Mouse (Mus musculus): ENCODE data around the gene Cercam. TPM values are rescaled to one million over a fixed set of nuclear protein-coding genes. Genes with fewer than 3 reads are reported as not detected.
A peak's percentile ranks its signal among the peaks of the same experiment; 100 is the strongest.

The Cercam gene
- polyA plus RNA-seq (2015; fragmentation: Nextera tagmentation; extraction: Ambion mirVana) = 19.4 and 21.5 TPM in 2 replicates

- H3K27me3 ChIP-seq = no peaks in the 10 kb centered on the region
- no peaks in the 10 kb centered on the region for H3K9me3 ChIP-seq (replicated peaks)
- H3K4me2 ChIP-seq = peak within 1 kb of the TSS; percentile 97
- peak within 1 kb of the TSS; percentile 60 for H3K4me3 ChIP-seq (replicated peaks)
- ATAC-seq (replicated peaks; ENCODE audit: low FRiP score) = peak; percentile 93
- peak within 1 kb of the TSS; percentile 52 for H3K9ac ChIP-seq
- peaks cover 25% of the 10 kb centered on the region for H3K4me1 ChIP-seq
- peak within 1 kb of the TSS; percentile 87 for H3K27ac ChIP-seq
- under 1% methylated on average over 43 of the region's 44 CpGs for WGBS
- no peaks in the 10 kb centered on the region for H3K36me3 ChIP-seq
These were observed at the start of gene Cercam for GRCm38 (mm10) chr2:29868949-29869645. Cercam (plus strand) TSS chr2:29869164.

- Histone ChIP-seq H3K9ac (peak overlapping the region; percentile 62; the same call in 1 of the 2 replicates), H3K4me3 (replicated peaks) (peak overlapping the region; percentile 49), H3K27ac (peak overlapping the region; percentile 99), H3K4me1 (peaks cover 55% of the 10 kb centered on the region), H3K4me2 (peak overlapping the region; percentile 73), H3K9me3 (replicated peaks) (no peaks in the 10 kb centered on the region), H3K36me3 (peaks cover 20% of the 10 kb centered on the region), H3K27me3 (no peaks in the 10 kb centered on the region)
- ATAC-seq (replicated peaks; ENCODE audit: low FRiP score) = no peak
- WGBS = 12% methylated on average over 2 of the region's 2 CpGs
These were observed 49.6 kb upstream of the Cercam start for GRCm38 (mm10) chr2:29819363-29819762.

- ATAC-seq (replicated peaks; ENCODE audit: low FRiP score) = peak; percentile 88
- Histone ChIP-seq H3K36me3 (peaks cover 11% of the 10 kb centered on the region), H3K4me2 (peak within 1 kb of the TSS; percentile 73), H3K9me3 (replicated peaks) (no peaks in the 10 kb centered on the region), H3K27ac (peak within 1 kb of the TSS; percentile 99), H3K27me3 (no peaks in the 10 kb centered on the region), H3K9ac (peak within 1 kb of the TSS; percentile 62), H3K4me3 (replicated peaks) (peak within 1 kb of the TSS; percentile 49), H3K4me1 (peaks cover 55% of the 10 kb centered on the region)
- WGBS = under 1% methylated on average over 35 of the region's 35 CpGs
These were observed 48.7 kb upstream of the Cercam start, which contains the start of gene Urm1 for GRCm38 (mm10) chr2:29820025-29820817. Urm1 (plus strand) TSS chr2:29820075.

GRCm38 (mm10) chr2:29826318-29826925 is 42.5 kb upstream of the Cercam start:
- Histone ChIP-seq H3K4me2 (peak overlapping the region; percentile 85), H3K9ac (peak overlapping the region; percentile 73), H3K9me3 (replicated peaks) (no peaks in the 10 kb centered on the region), H3K27ac (peak overlapping the region; percentile 98), H3K27me3 (no peaks in the 10 kb centered on the region), H3K4me3 (replicated peaks) (peak overlapping the region; percentile 98), H3K36me3 (peaks cover 5% of the 10 kb centered on the region; the same call in 1 of the 2 replicates), H3K4me1 (peaks cover 20% of the 10 kb centered on the region)
- ATAC-seq (replicated peaks; ENCODE audit: low FRiP score) = no peak
- 7% methylated on average over 11 of the region's 11 CpGs for WGBS

- peak overlapping the region; percentile 98 for H3K27ac ChIP-seq
- under 1% methylated on average over 48 of the region's 48 CpGs for WGBS
- H3K9ac ChIP-seq = peak overlapping the region; percentile 91
- peaks cover 20% of the 10 kb centered on the region for H3K4me1 ChIP-seq
- peak overlapping the region; percentile 85 for H3K4me2 ChIP-seq
- ATAC-seq (replicated peaks; ENCODE audit: low FRiP score) = peak; percentile 96
- H3K4me3 ChIP-seq (replicated peaks) = peak overlapping the region; percentile 98
- no peaks in the 10 kb centered on the region for H3K27me3 ChIP-seq
- H3K36me3 ChIP-seq = peaks cover 11% of the 10 kb centered on the region
- no peaks in the 10 kb centered on the region for H3K9me3 ChIP-seq (replicated peaks)
These were observed 41.8 kb upstream of the Cercam start for GRCm38 (mm10) chr2:29826926-29827708.

GRCm38 (mm10) chr2:29827709-29828024 is 41.3 kb upstream of the Cercam start:
- H3K9me3 ChIP-seq (replicated peaks) = no peaks in the 10 kb centered on the region
- no peaks in the 10 kb centered on the region for H3K27me3 ChIP-seq
- peaks cover 20% of the 10 kb centered on the region for H3K4me1 ChIP-seq
- H3K36me3 ChIP-seq = peaks cover 14% of the 10 kb centered on the region
- H3K4me2 ChIP-seq = peak overlapping the region; percentile 85
- 2% methylated on average over 12 of the region's 12 CpGs for WGBS
- peak overlapping the region; percentile 81 for H3K27ac ChIP-seq
- 0 out of 2 replicates have a peak, but pooled peaks have one; percentile 10 for ATAC-seq (replicated peaks; ENCODE audit: low FRiP score)
- H3K9ac ChIP-seq = peak overlapping the region; percentile 91
- H3K4me3 ChIP-seq (replicated peaks) = peak overlapping the region; percentile 98

- no peak for ATAC-seq (replicated peaks; ENCODE audit: low FRiP score)
- WGBS = 71% methylated on average over 4 of the region's 4 CpGs
- H3K36me3 ChIP-seq = peaks cover 46% of the 10 kb centered on the region
- H3K9me3 ChIP-seq (replicated peaks) = no peaks in the 10 kb centered on the region
- no peak overlapping the region for H3K4me3 ChIP-seq (replicated peaks)
- no peaks in the 10 kb centered on the region for H3K27me3 ChIP-seq
- H3K9ac ChIP-seq = no peak overlapping the region
- peaks cover 17% of the 10 kb centered on the region for H3K4me1 ChIP-seq
- H3K4me2 ChIP-seq = no peak overlapping the region
- no peak overlapping the region for H3K27ac ChIP-seq
These were observed 37.9 kb upstream of the Cercam start for GRCm38 (mm10) chr2:29831106-29831505.

GRCm38 (mm10) chr2:29833796-29834195 is 35.2 kb upstream of the Cercam start:
- no peak for ATAC-seq (replicated peaks; ENCODE audit: low FRiP score)
- no peak overlapping the region for H3K4me3 ChIP-seq (replicated peaks)
- H3K36me3 ChIP-seq = peaks cover 67% of the 10 kb centered on the region
- H3K4me1 ChIP-seq = peaks cover 2% of the 10 kb centered on the region
- no peak overlapping the region for H3K27ac ChIP-seq
- no peak overlapping the region for H3K4me2 ChIP-seq
- no peaks in the 10 kb centered on the region for H3K27me3 ChIP-seq
- 89% methylated on average over 5 of the region's 5 CpGs for WGBS
- no peak overlapping the region for H3K9ac ChIP-seq
- H3K9me3 ChIP-seq (replicated peaks) = no peaks in the 10 kb centered on the region

- WGBS = 61% methylated on average over 2 of the region's 2 CpGs
- Histone ChIP-seq H3K27ac (no peak overlapping the region), H3K36me3 (peaks cover 76% of the 10 kb centered on the region), H3K9me3 (replicated peaks) (no peaks in the 10 kb centered on the region), H3K27me3 (no peaks in the 10 kb centered on the region), H3K9ac (no peak overlapping the region), H3K4me3 (replicated peaks) (no peak overlapping the region), H3K4me1 (no peaks in the 10 kb centered on the region), H3K4me2 (no peak overlapping the region)
- ATAC-seq (replicated peaks; ENCODE audit: low FRiP score) = no peak
These were observed 33.5 kb upstream of the Cercam start for GRCm38 (mm10) chr2:29835391-29835899.

GRCm38 (mm10) chr2:29839460-29839859 is 29.5 kb upstream of the Cercam start:
- Histone ChIP-seq H3K9me3 (replicated peaks) (no peaks in the 10 kb centered on the region), H3K4me3 (replicated peaks) (no peak overlapping the region), H3K9ac (no peak overlapping the region), H3K36me3 (peaks cover 88% of the 10 kb centered on the region), H3K27ac (no peak overlapping the region), H3K4me2 (no peak overlapping the region), H3K27me3 (peaks cover 19% of the 10 kb centered on the region), H3K4me1 (no peaks in the 10 kb centered on the region)
- WGBS = 53% methylated on average over 4 of the region's 4 CpGs
- no peak for ATAC-seq (replicated peaks; ENCODE audit: low FRiP score)

All from kidney, embryonic 15.5 days (tissue).